Comparison of ENCODE assay signal across 8 mouse cellular contexts in genomic region chr13:74522481-74523237, GRCm38 (mm10). TPM values are rescaled to one million over a fixed set of nuclear protein-coding genes. Genes with fewer than 3 reads are reported as not detected.
DNase-seq lines count a peak whose midpoint lies in the region; ATAC-seq and TF ChIP-seq lines count a peak whose summit lies in the region.

No protein-coding gene starts in this region.

- TF ChIP-seq EP300 in liver, postnatal 0 days (IDR thresholded peaks at IDR 0.05; ENCODE audit: low read depth) = no peak

- intact Hi-C loops in heart, postnatal 14 days (cut with DNase I) = no loop called here

- DNase-seq in ES-CJ7 (ENCODE audit: low read depth, low spot score) = peak; percentile 78
- peak; percentile 48 for DNase-seq in cerebellum, adult 11-12 months
- peak; percentile 76 to 79 for DNase-seq in heart, postnatal 14 days
- DNase-seq in large intestine, adult 2 months (ENCODE audit: low read depth, low spot score) = peak; percentile 27
- DNase-seq in liver, postnatal 0 days = peak; percentile 68
- DNase-seq in testis, postnatal 10 days (ENCODE audit: low spot score) = peak; percentile 71

- H3K9ac ChIP-seq in forebrain, embryonic 15.5 days (replicated peaks) = peak overlapping the region; percentile 55
- peak overlapping the region; percentile 59 for H3K9ac ChIP-seq in liver, postnatal 0 days (replicated peaks)
- peak overlapping the region; percentile 66 for H3K9ac ChIP-seq in neural tube, embryonic 13.5 days

- H3K4me2 ChIP-seq in forebrain, embryonic 15.5 days (replicated peaks) = peak overlapping the region; percentile 69
- H3K4me2 ChIP-seq in liver, postnatal 0 days (ENCODE audit: low read depth, low read length) = peak overlapping the region; percentile 76
- peak overlapping the region; percentile 70 for H3K4me2 ChIP-seq in neural tube, embryonic 13.5 days

- TF ChIP-seq CTCF in liver, postnatal 0 days (IDR thresholded peaks at IDR 0.05; ENCODE audit: low read depth) = 0 out of 2 replicates have a peak, but pooled peaks have one; percentile 7

- H3K4me3 ChIP-seq in forebrain, embryonic 15.5 days = peak overlapping the region; percentile 60
- peak overlapping the region; percentile 51 for H3K4me3 ChIP-seq in liver, postnatal 0 days (ENCODE audit: low read depth, low read length)
- peak overlapping the region; percentile 52 for H3K4me3 ChIP-seq in neural tube, embryonic 13.5 days

- peak; percentile 99 for ATAC-seq in forebrain, embryonic 15.5 days (replicated peaks)
- peak; percentile 96 for ATAC-seq in liver, postnatal 0 days
- peak; percentile 97 for ATAC-seq in neural tube, embryonic 13.5 days (ENCODE audit: low read depth)

- H3K36me3 ChIP-seq in forebrain, embryonic 15.5 days = no peaks in the 10 kb centered on the region
- H3K36me3 ChIP-seq in liver, postnatal 0 days (replicated peaks; ENCODE audit: insufficient read depth, low read length) = no peaks in the 10 kb centered on the region
- H3K36me3 ChIP-seq in neural tube, embryonic 13.5 days = no peaks in the 10 kb centered on the region

- H3K4me1 ChIP-seq in forebrain, embryonic 15.5 days = 0 out of 2 replicates have a peak, but pooled peaks cover 4% of the 10 kb centered on the region
- H3K4me1 ChIP-seq in liver, postnatal 0 days (ENCODE audit: insufficient read depth) = no peaks in the 10 kb centered on the region
- H3K4me1 ChIP-seq in neural tube, embryonic 13.5 days (replicated peaks) = peaks cover 4% of the 10 kb centered on the region

- no peaks in the 10 kb centered on the region for H3K9me3 ChIP-seq in forebrain, embryonic 15.5 days
- no peaks in the 10 kb centered on the region for H3K9me3 ChIP-seq in liver, postnatal 0 days (ENCODE audit: low read length)
- no peaks in the 10 kb centered on the region for H3K9me3 ChIP-seq in neural tube, embryonic 13.5 days

- 4% methylated on average over 15 of the region's 15 CpGs for WGBS in forebrain, embryonic 15.5 days
- WGBS in large intestine, adult 2 months = 5% methylated on average over 15 of the region's 15 CpGs
- under 1% methylated on average over 15 of the region's 15 CpGs for WGBS in liver, postnatal 0 days (ENCODE audit: insufficient replicate concordance)
- 4% methylated on average over 15 of the region's 15 CpGs for WGBS in neural tube, embryonic 13.5 days

- peak overlapping the region; percentile 70 for H3K27ac ChIP-seq in forebrain, embryonic 15.5 days (replicated peaks)
- peak overlapping the region; percentile 90 for H3K27ac ChIP-seq in liver, postnatal 0 days (ENCODE audit: low read depth)
- peak overlapping the region; percentile 68 for H3K27ac ChIP-seq in neural tube, embryonic 13.5 days (replicated peaks)

- no peaks in the 10 kb centered on the region for H3K27me3 ChIP-seq in forebrain, embryonic 15.5 days
- no peaks in the 10 kb centered on the region for H3K27me3 ChIP-seq in liver, postnatal 0 days (ENCODE audit: insufficient read depth, low read length)
- H3K27me3 ChIP-seq in neural tube, embryonic 13.5 days = no peaks in the 10 kb centered on the region

RNA-seq across cellular contexts. Expression of gene Zfp825, which starts 28.9 kb away (rescaled TPM):
- 15.3 and 15.7 TPM in 2 replicates for polyA plus RNA-seq in forebrain, embryonic 15.5 days (2015; fragmentation: Nextera tagmentation; extraction: Ambion mirVana)
- 1 to 10 TPM; 5.9 to 6.9 TPM for total RNA-seq in heart, postnatal 14 days (2021)
- 1.6 and 1.9 TPM in 2 replicates for polyA plus RNA-seq in large intestine, adult 2 months (2012; rRNA removed)
- 7.7 and 8.0 TPM in 2 replicates for polyA plus RNA-seq in liver, postnatal 0 days (2015; fragmentation: Nextera tagmentation; extraction: Ambion mirVana)
- 17.6 and 23.7 TPM in 2 replicates for polyA plus RNA-seq in neural tube, embryonic 13.5 days (2015; fragmentation: Nextera tagmentation; extraction: Ambion mirVana)

Comparison
In these comparisons a context has a peak if more than half of its experiments do, and no peak if none do; other contexts are left out.
1. Peak in every context shown above with its lines: DNase-seq, ATAC-seq, H3K4me3 ChIP-seq and H3K27ac ChIP-seq.
2. DNase-seq: peak in every context shown above with its lines; median percentile 78 in ES-CJ7; 78 in heart, postnatal 14 days; 71 in testis, postnatal 10 days; 68 in liver, postnatal 0 days; 48 in cerebellum, adult 11-12 months; 27 in large intestine, adult 2 months.